Mouse (Mus musculus): ENCODE data around the gene Nfkbid. TPM values are rescaled to one million over a fixed set of nuclear protein-coding genes. Genes with fewer than 3 reads are reported as not detected.
A peak's percentile ranks its signal among the peaks of the same experiment; 100 is the strongest.

Nfkbid gene
- total RNA-seq (2021) (under 1 TPM; 0.47 to 0.66 TPM), polyA plus RNA-seq (2012; rRNA removed) (0.94 and 1.3 TPM in 2 replicates)
- long read RNA-seq: 0 reads

- H3K27ac ChIP-seq: peak within 1 kb of the TSS; percentile 66
- WGBS: 9% methylated on average over 31 of the region's 31 CpGs
- no peaks in the 10 kb centered on the region for H3K79me2 ChIP-seq (replicated peaks; ENCODE audit: control insufficient read depth, insufficient read depth, low read length)
- H3K27me3 ChIP-seq (ENCODE audit: control insufficient read depth, insufficient read depth, low read length): no peaks in the 10 kb centered on the region
- H3K36me3 ChIP-seq (ENCODE audit: control insufficient read depth, insufficient read depth, low read length): no peaks in the 10 kb centered on the region
- intact Hi-C loops (cut with DNase I): no loop called here
- TF ChIP-seq CTCF (IDR thresholded peaks at IDR 0.05) (no peak), EP300 (IDR thresholded peaks at IDR 0.05; ENCODE audit: insufficient read depth, low read depth, low read length) (no peak)
- peak within 1 kb of the TSS; percentile 7 for H3K9ac ChIP-seq (ENCODE audit: low read depth, low read length)
- peaks cover 2% of the 10 kb centered on the region; the same call in 1 of the 2 replicates for H3K4me1 ChIP-seq (ENCODE audit: control insufficient read depth, insufficient read depth, low read length)
- peak; percentile 82 to 83 for DNase-seq
- peak within 1 kb of the TSS; percentile 64 for H3K4me3 ChIP-seq
Observed at GRCm38 (mm10) chr7:30421175-30421889, at the start of gene Nfkbid. Nfkbid (plus strand) TSS chr7:30421732.

DNA sequence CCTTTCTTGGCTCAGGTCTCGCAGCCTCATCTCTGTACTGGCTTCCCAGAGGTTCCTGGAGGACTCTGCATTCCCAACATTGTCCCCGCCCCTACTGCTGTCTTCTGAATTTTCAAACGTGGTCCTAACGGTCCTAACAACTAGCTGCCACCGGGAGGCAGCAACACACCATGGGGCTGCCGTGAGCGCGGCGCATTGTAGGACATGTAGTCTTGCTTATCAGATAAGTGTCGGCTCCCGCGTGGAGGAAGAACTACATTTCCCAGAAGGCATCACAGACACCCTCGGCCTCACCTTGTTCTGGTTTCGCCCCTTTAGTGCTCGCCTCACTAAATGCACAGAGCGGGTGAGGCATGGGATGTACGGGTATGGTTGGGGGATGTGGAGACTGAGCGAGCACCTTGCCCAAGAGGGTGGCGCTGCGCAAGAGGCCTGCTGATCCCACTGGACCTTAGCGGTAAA lies 48.0 kb upstream of the Nfkbid start:
- H3K4me3 ChIP-seq: peak overlapping the region; percentile 58
- TF ChIP-seq CTCF (IDR thresholded peaks at IDR 0.05): peak; percentile 98
- TF ChIP-seq POLR2A (IDR thresholded peaks at IDR 0.05; ENCODE audit: insufficient read depth, low read depth, low read length): no peak
- peak; percentile 86 for TF ChIP-seq EP300 (IDR thresholded peaks at IDR 0.05; ENCODE audit: insufficient read depth, low read depth, low read length)
- peak; percentile 87 to 93 for DNase-seq
- no peaks in the 10 kb centered on the region for H3K27me3 ChIP-seq (ENCODE audit: control insufficient read depth, insufficient read depth, low read length)
- H3K4me1 ChIP-seq (ENCODE audit: control insufficient read depth, insufficient read depth, low read length): no peaks in the 10 kb centered on the region
- peak overlapping the region; percentile 72 for H3K9ac ChIP-seq (ENCODE audit: low read depth, low read length)
- intact Hi-C loops (cut with DNase I): loop anchor here (1.0 to 5.0 kb wide), 4 partner anchors 59 to 159 kb away; partner anchors contain the start of gene Prodh2
- peak overlapping the region; percentile 54; the same call in 1 of the 2 replicates for H3K27ac ChIP-seq
- no peaks in the 10 kb centered on the region for H3K79me2 ChIP-seq (replicated peaks; ENCODE audit: control insufficient read depth, insufficient read depth, low read length)
- whole genome bisulfite sequencing: under 1% methylated on average over 21 of the region's 21 CpGs
- H3K36me3 ChIP-seq (ENCODE audit: control insufficient read depth, insufficient read depth, low read length): no peaks in the 10 kb centered on the region

DNA sequence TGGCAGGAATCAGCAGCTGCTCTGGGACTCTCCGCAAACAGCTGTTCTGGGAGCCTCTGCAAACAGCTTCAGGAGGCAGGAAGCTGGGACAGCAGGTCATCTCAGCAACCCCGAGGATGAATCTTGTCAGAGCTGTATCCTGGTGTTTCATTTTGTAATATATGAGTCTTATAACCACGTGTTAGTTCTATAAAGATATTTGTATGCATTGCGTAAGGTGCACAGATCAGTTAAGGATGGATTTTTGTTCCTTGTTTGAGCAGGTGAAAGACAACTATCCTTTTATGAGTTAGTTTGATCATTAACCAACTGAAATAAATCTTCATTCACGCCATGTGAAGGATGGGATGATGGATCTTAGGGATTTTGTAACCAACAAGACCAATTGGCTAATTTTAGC lies 41.5 kb upstream of the Nfkbid start:
- no peaks in the 10 kb centered on the region for H3K4me1 ChIP-seq (ENCODE audit: control insufficient read depth, insufficient read depth, low read length)
- H3K27ac ChIP-seq: no peak overlapping the region
- H3K79me2 ChIP-seq (replicated peaks; ENCODE audit: control insufficient read depth, insufficient read depth, low read length): no peaks in the 10 kb centered on the region
- H3K4me3 ChIP-seq: no peak overlapping the region
- DNase-seq: no peak
- TF ChIP-seq POLR2A (IDR thresholded peaks at IDR 0.05; ENCODE audit: insufficient read depth, low read depth, low read length) (no peak), EP300 (IDR thresholded peaks at IDR 0.05; ENCODE audit: insufficient read depth, low read depth, low read length) (no peak), CTCF (IDR thresholded peaks at IDR 0.05) (no peak)
- H3K36me3 ChIP-seq (ENCODE audit: control insufficient read depth, insufficient read depth, low read length): no peaks in the 10 kb centered on the region
- 55% methylated on average over 5 of the region's 5 CpGs for WGBS
- no peak overlapping the region for H3K9ac ChIP-seq (ENCODE audit: low read depth, low read length)
- H3K27me3 ChIP-seq (ENCODE audit: control insufficient read depth, insufficient read depth, low read length): no peaks in the 10 kb centered on the region
- intact Hi-C loops (cut with DNase I): no loop called here

GRCm38 (mm10) chr7:30384106-30384505 lies 37.4 kb upstream of the Nfkbid start:
- no peak for DNase-seq
- intact Hi-C loops (cut with DNase I): no loop called here
- WGBS: 75% methylated on average over 9 of the region's 9 CpGs
- Histone ChIP-seq H3K36me3 (ENCODE audit: control insufficient read depth, insufficient read depth, low read length) (no peaks in the 10 kb centered on the region), H3K27me3 (ENCODE audit: control insufficient read depth, insufficient read depth, low read length) (no peaks in the 10 kb centered on the region), H3K4me1 (ENCODE audit: control insufficient read depth, insufficient read depth, low read length) (no peaks in the 10 kb centered on the region), H3K9ac (ENCODE audit: low read depth, low read length) (no peak overlapping the region), H3K79me2 (replicated peaks; ENCODE audit: control insufficient read depth, insufficient read depth, low read length) (no peaks in the 10 kb centered on the region), H3K4me3 (no peak overlapping the region), H3K27ac (no peak overlapping the region)
- no peak for TF ChIP-seq POLR2A (IDR thresholded peaks at IDR 0.05; ENCODE audit: insufficient read depth, low read depth, low read length)
- TF ChIP-seq EP300 (IDR thresholded peaks at IDR 0.05; ENCODE audit: insufficient read depth, low read depth, low read length): no peak
- no peak for TF ChIP-seq CTCF (IDR thresholded peaks at IDR 0.05)

GRCm38 (mm10) chr7:30392746-30393520 lies 28.6 kb upstream of the Nfkbid start:
- Histone ChIP-seq H3K27me3 (ENCODE audit: control insufficient read depth, insufficient read depth, low read length) (no peaks in the 10 kb centered on the region), H3K79me2 (replicated peaks; ENCODE audit: control insufficient read depth, insufficient read depth, low read length) (no peaks in the 10 kb centered on the region), H3K4me3 (no peak overlapping the region), H3K9ac (ENCODE audit: low read depth, low read length) (no peak overlapping the region), H3K27ac (no peak overlapping the region), H3K36me3 (ENCODE audit: control insufficient read depth, insufficient read depth, low read length) (no peaks in the 10 kb centered on the region), H3K4me1 (ENCODE audit: control insufficient read depth, insufficient read depth, low read length) (no peaks in the 10 kb centered on the region)
- 55% methylated on average over 4 of the region's 4 CpGs for WGBS
- TF ChIP-seq POLR2A (IDR thresholded peaks at IDR 0.05; ENCODE audit: insufficient read depth, low read depth, low read length) (no peak), EP300 (IDR thresholded peaks at IDR 0.05; ENCODE audit: insufficient read depth, low read depth, low read length) (no peak), CTCF (IDR thresholded peaks at IDR 0.05) (no peak)
- intact Hi-C loops (cut with DNase I): no loop called here
- no peak for DNase-seq

All from heart, adult 2 months (tissue).